Mouse (Mus musculus) forebrain, embryonic 13.5 days (tissue): ENCODE data around the gene Klf7. TPM values are rescaled to one million over a fixed set of nuclear protein-coding genes. Genes with fewer than 3 reads are reported as not detected.
A peak's percentile ranks its signal among the peaks of the same experiment; 100 is the strongest.

Experiments used
- ATAC-seq: fragments of 200-750 bp; cut with Nextera tagmentation; 2 replicates; pipeline ENCODE4 v1.8.0; 2017
- H3K27ac ChIP-seq: fragments of 300-500 bp; sonication (generic); 2 replicates; pipeline ENCODE4 v1.5.1; 2015; ENCODE audit warnings: inconsistent platforms, mild to moderate bottlenecking, moderate library complexity
- H3K27me3 ChIP-seq: fragments of 300-500 bp; sonication (generic); 2 replicates; pipeline ENCODE4 v1.6.1; 2015; ENCODE audit warnings: mild to moderate bottlenecking, inconsistent platforms
- H3K36me3 ChIP-seq: fragments of 300-500 bp; sonication (generic); 2 replicates; pipeline ENCODE4 v1.6.1; 2015; ENCODE audit warnings: mild to moderate bottlenecking, inconsistent platforms; ENCODE audit not compliant: poor library complexity, severe bottlenecking
- H3K4me1 ChIP-seq: fragments of 300-500 bp; sonication (generic); 2 replicates; pipeline ENCODE4 v1.6.1; 2015; ENCODE audit warnings: inconsistent platforms
- H3K4me2 ChIP-seq: fragments of 300-500 bp; sonication (generic); 2 replicates; pipeline ENCODE4 v1.6.1; 2015; ENCODE audit warnings: inconsistent platforms, mild to moderate bottlenecking, moderate library complexity
- H3K4me3 ChIP-seq: fragments of 300-500 bp; sonication (generic); 2 replicates; pipeline ENCODE4 v1.5.1; 2015; ENCODE audit warnings: mild to moderate bottlenecking, inconsistent platforms
- H3K9ac ChIP-seq: fragments of 300-500 bp; sonication (generic); 2 replicates; pipeline ENCODE4 v1.6.1; 2015; ENCODE audit warnings: mild to moderate bottlenecking, inconsistent platforms
- H3K9me3 ChIP-seq: fragments of 300-500 bp; sonication (generic); replicated peaks from 2 replicates; pipeline ENCODE4 v1.6.1; 2016; ENCODE audit warnings: inconsistent platforms
- WGBS: fragments of 180-500 bp; shearing (Covaris S2); methylation state at CpG from one replicate; pipeline ENCODE4 v1.1.7; 2015; 5-methylcytosine and 5-hydroxymethylcytosine counted together
- polyA plus RNA-seq: library from polyadenylated mRNA; unstranded; fragments of >200 nt; fragmentation: Nextera tagmentation; extraction: Ambion mirVana; gene quantifications from 2 replicates; pipeline ENCODE4 v1.2.1, GENCODE M21; 2015

Gene Klf7
- polyA plus RNA-seq, 1 experiment from 2014 or later = 66.4 TPM

DNA sequence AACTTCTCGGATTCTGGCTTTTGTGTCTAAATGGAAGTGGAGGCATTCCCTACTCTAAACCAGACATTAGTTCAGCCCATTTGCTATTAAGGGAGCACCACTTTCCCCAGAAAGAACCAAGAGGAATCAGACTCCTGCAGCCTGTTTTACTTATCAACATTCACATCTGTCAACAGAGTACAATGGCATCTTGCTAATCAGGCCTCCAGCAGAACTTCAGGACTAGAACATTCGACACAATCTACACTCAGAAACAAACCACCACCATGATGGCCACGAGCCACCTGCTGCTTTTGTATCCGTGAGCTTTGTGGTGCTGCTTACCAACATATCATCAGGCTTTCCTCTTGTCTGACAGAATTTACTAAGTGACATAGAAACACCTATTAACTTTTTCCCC lies 23.3 kb downstream of the Klf7 start:
- no peak for ATAC-seq
- WGBS = 66% methylated on average over 4 of the region's 4 CpGs
- no peak overlapping the region for H3K4me3 ChIP-seq

DNA sequence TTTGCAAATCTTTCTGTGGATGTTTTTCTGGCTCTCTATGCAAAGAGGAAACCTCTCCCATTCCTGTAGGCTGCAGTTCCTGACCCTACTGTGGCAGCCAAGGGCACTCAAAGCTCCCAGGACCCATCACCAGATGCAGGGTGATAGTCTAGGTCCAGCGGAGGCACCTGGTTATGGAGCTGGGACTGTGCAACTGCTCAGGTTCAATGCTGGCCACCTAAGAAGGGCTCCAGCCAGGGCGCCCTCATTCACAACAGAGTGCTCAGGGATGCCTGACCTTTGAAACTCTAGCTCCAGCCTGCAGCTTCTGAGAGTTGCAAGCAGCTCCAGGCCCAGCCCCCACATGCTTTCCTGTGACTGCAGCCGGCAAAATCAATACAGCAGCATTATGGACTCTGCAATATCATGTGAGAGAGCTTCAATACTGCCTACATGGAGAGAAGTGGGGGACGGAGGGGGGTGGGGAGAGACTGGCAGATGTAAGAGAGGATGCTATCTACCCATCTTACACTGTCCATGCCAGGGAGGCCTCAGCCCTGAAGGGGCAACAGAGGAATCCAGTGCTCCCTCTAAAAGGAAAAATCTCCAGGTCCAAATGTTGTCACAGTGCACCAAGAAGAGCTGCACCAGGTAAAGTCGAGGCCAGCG lies 24.3 kb downstream of the Klf7 start:
- Histone ChIP-seq H3K9ac (no peak overlapping the region), H3K27me3 (no peaks in the 10 kb centered on the region), H3K36me3 (0 out of 2 replicates have a peak, but pooled peaks cover 5% of the 10 kb centered on the region), H3K4me3 (no peak overlapping the region), H3K4me2 (no peak overlapping the region), H3K4me1 (peaks cover 32% of the 10 kb centered on the region), H3K27ac (no peak overlapping the region), H3K9me3 (no peaks in the 10 kb centered on the region)
- no peak for ATAC-seq
- 73% methylated on average over 6 of the region's 6 CpGs for WGBS

More for the DNA sequence above, 23.3 kb downstream of the Klf7 start:
- Histone ChIP-seq H3K9ac (no peak overlapping the region), H3K4me2 (no peak overlapping the region), H3K27ac (no peak overlapping the region), H3K4me1 (peaks cover 32% of the 10 kb centered on the region), H3K27me3 (no peaks in the 10 kb centered on the region), H3K9me3 (no peaks in the 10 kb centered on the region), H3K36me3 (peaks cover 11% of the 10 kb centered on the region)

DNA sequence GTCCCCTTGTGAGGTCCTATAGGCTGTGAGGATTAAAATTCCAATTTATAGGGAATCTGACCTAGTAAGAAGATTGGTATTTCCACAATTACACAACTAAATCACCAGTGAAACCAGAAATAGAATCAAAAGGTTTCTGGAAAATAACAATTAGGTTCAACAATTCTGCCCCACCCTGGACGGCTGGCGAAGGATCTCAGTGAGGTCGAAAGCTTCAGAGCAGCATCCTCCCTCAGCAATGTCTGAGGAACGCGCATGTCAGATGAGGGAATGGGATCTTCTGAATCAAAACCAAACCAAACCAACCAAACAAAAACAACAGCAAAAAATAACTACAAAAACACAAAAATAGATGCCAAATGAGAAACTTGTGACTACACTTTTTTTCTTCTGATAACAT lies 29.1 kb downstream of the Klf7 start:
- Histone ChIP-seq H3K27ac (no peak overlapping the region), H3K4me2 (no peak overlapping the region)
- 91% methylated on average over 5 of the region's 5 CpGs for WGBS

DNA sequence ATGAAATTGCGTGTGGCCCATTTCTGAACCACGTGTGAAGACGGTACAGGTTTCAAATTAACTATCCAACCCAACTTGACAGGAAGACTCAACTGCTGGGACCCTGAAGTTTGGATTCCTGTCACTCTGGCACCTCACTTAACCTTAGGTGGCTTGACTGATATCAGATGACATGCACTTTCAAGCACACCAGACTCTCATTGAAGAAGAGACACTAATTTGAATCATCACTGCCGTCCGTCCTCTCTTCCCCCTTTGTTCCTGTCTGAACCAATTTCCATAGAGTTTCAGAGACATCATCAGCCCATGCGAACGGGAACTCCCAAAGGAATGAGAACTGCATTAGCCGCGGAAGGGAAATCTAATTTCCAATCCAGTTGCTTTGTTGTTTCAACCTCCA lies 30.5 kb downstream of the Klf7 start:
- H3K4me2 ChIP-seq = no peak overlapping the region
- 84% methylated on average over 9 of the region's 9 CpGs for WGBS
- no peaks in the 10 kb centered on the region for H3K27me3 ChIP-seq
- no peaks in the 10 kb centered on the region for H3K36me3 ChIP-seq
- no peak for ATAC-seq
- no peaks in the 10 kb centered on the region for H3K9me3 ChIP-seq
- H3K9ac ChIP-seq = no peak overlapping the region
- no peak overlapping the region for H3K4me3 ChIP-seq
- no peak overlapping the region for H3K27ac ChIP-seq
- peaks cover 50% of the 10 kb centered on the region for H3K4me1 ChIP-seq

More for the DNA sequence above, 29.1 kb downstream of the Klf7 start:
- no peaks in the 10 kb centered on the region for H3K27me3 ChIP-seq
- peaks cover 47% of the 10 kb centered on the region for H3K4me1 ChIP-seq
- no peak overlapping the region for H3K4me3 ChIP-seq
- no peaks in the 10 kb centered on the region for H3K9me3 ChIP-seq
- no peaks in the 10 kb centered on the region for H3K36me3 ChIP-seq
- ATAC-seq = no peak
- no peak overlapping the region for H3K9ac ChIP-seq

DNA sequence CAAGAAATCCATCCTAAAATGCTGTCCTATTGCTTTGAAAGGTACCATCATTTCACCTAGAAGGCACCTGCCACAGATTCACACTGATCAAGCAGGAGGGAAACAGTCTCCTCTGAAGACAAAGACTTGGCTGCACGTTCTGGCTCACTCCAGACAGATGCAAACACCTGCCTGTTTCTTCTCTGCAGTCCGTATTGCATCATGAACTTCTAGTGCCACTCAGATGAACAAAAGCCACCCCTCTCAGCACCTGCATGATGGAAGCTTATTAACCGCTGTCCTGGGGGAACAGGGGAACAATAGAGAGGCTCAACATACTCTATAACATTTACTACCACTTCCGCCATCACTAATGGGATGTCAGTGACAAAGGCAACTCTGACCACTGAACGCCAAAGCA lies 31.5 kb downstream of the Klf7 start:
- no peak overlapping the region for H3K9ac ChIP-seq

DNA sequence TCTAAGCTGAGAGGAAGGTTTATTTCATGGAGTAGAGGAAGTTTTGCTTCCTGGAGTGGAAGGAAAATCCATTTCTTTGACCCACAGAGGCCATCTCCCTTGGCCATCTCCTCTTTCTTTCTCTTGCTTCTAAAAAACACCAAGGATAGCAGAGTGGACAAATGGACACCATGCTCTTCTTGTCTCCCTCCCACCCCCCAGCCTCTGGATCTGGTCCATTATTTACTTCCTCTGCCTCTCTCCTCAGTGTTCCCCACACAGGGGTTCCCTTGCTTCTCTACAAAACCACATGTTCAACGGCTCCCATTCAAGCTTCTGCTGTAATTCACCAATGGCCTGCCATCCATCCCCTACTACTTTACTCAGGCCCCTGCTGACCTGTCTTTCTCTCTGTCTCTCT lies 32.4 kb downstream of the Klf7 start:
- Histone ChIP-seq H3K4me3 (no peak overlapping the region), H3K9me3 (no peaks in the 10 kb centered on the region), H3K4me1 (peaks cover 58% of the 10 kb centered on the region), H3K4me2 (no peak overlapping the region), H3K9ac (no peak overlapping the region), H3K27ac (no peak overlapping the region), H3K27me3 (no peaks in the 10 kb centered on the region), H3K36me3 (no peaks in the 10 kb centered on the region)
- no peak for ATAC-seq
- 96% methylated on average over 1 of the region's 1 CpGs for WGBS

More for the DNA sequence above, 31.5 kb downstream of the Klf7 start:
- WGBS = 68% methylated on average over 5 of the region's 5 CpGs
- Histone ChIP-seq H3K36me3 (no peaks in the 10 kb centered on the region), H3K27me3 (no peaks in the 10 kb centered on the region), H3K4me1 (peaks cover 54% of the 10 kb centered on the region), H3K9me3 (no peaks in the 10 kb centered on the region), H3K27ac (no peak overlapping the region), H3K4me3 (no peak overlapping the region), H3K4me2 (no peak overlapping the region)
- no peak for ATAC-seq

DNA sequence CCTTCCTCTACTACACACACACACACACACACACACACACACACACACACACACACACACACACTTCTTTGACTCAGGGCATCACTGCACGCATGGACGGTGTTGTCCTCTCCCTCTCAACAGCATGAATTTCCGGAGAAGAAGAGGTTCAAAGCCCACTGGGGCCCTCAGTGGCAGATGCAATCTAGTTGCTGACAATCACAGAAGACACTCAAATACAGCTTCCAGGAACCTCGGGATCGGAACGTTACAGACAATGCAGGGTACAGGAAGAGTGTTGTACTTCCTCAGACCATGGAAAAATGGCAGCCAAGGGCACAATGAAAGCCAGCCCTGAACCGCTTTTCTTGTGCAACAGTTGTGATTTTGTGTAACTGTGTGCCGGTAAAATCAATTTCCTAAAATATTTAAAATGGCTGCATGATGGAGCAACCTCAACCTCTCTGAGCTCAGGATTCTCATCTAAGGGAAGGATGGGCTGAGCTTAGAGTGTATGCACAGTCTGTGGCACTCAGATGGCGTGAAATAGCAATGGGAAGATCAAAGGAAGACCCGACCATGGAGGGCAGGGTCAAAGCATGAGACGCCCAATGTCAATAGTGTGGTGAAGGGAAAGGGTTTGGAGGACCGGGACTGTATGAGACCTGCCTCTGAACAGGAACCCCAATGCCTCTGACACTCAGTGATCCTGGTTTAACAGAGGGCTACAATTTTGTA lies 33.3 kb downstream of the Klf7 start:
- no peak overlapping the region for H3K4me3 ChIP-seq
- no peaks in the 10 kb centered on the region for H3K36me3 ChIP-seq
- 71% methylated on average over 12 of the region's 12 CpGs for WGBS
- peaks cover 60% of the 10 kb centered on the region for H3K4me1 ChIP-seq
- peak overlapping the region; percentile 49 for H3K4me2 ChIP-seq
- no peaks in the 10 kb centered on the region for H3K27me3 ChIP-seq
- no peaks in the 10 kb centered on the region for H3K9me3 ChIP-seq
- no peak; the same call in 1 of the 2 replicates for ATAC-seq
- H3K9ac ChIP-seq = no peak overlapping the region
- peak overlapping the region; percentile 88 for H3K27ac ChIP-seq

DNA sequence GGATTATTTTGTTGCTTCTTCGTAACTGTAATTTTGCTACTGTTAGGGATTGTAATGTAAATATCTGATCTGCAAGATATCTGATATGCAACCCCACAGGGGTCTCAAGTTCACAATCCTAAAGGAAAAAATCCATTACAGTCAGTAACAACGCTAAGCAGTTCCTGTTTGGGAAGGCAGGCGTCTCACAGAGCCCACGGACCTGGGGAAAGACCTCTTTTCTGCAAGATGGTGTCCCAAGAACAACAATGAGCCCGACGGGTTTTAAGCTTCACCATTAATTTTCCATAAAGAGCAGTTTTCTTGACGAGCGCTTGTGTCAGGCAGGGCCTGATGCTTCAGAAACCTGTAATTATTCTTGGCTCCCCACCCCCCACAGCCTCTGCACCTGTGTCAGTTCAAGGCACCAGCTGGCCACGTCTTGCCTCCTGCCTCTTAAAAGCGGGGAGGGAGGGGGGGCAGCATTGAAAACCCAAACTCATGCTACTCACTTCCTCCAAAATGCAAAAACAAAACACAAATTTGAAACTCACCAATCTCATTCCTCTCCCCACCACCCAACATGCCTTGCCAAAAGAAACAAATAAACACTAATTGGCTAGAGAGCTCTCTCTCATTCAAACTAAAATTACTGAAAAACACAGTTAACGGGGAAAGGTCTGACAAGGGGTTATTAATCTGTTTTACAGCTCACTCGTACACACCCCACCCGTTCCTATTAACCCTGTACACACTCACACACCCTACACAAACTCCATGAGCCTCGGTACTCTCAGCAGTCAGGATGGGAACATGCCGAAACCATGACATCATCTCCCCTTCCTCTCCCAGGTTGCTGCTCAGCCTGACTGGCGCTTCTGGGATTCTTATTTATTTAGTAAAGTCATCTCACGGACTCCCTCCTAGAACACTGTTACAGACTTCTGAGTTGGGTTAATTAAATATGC lies 34.2 kb downstream of the Klf7 start:
- peak overlapping the region; percentile 49 for H3K4me2 ChIP-seq
- H3K4me3 ChIP-seq = no peak overlapping the region
- H3K36me3 ChIP-seq = no peaks in the 10 kb centered on the region
- 13% methylated on average over 17 of the region's 17 CpGs for WGBS
- peak overlapping the region; percentile 12; the same call in 1 of the 2 replicates for H3K9ac ChIP-seq
- peaks cover 62% of the 10 kb centered on the region for H3K4me1 ChIP-seq
- H3K27ac ChIP-seq = peak overlapping the region; percentile 88
- H3K9me3 ChIP-seq = no peaks in the 10 kb centered on the region
- no peaks in the 10 kb centered on the region for H3K27me3 ChIP-seq
- peak; percentile 94 for ATAC-seq

DNA sequence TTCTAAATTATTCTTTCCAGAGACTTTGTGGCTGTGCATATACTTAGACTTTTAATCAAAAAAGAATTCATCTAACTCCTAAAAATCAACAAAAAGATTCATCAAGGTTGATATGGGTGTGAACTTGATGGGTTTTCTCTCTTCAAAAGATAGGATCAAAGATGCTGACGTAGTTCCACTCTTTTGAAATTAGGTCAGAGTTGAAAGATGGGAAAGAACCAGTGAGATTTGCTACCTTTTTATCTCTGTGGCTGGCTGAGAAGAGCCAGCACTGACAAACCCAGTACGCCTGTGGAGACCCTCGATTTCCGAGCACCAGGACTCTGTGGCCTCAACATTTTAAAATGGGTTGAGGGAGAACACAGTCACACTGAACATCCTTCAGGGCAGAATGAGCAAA lies 36.2 kb downstream of the Klf7 start:
- H3K36me3 ChIP-seq = no peaks in the 10 kb centered on the region
- H3K27me3 ChIP-seq = no peaks in the 10 kb centered on the region
- WGBS = 95% methylated on average over 4 of the region's 4 CpGs
- no peak overlapping the region for H3K9ac ChIP-seq
- H3K4me1 ChIP-seq = peaks cover 66% of the 10 kb centered on the region
- H3K4me3 ChIP-seq = no peak overlapping the region
- no peak overlapping the region for H3K4me2 ChIP-seq
- no peak for ATAC-seq
- no peaks in the 10 kb centered on the region for H3K9me3 ChIP-seq
- no peak overlapping the region; the same call in 1 of the 2 replicates for H3K27ac ChIP-seq

DNA sequence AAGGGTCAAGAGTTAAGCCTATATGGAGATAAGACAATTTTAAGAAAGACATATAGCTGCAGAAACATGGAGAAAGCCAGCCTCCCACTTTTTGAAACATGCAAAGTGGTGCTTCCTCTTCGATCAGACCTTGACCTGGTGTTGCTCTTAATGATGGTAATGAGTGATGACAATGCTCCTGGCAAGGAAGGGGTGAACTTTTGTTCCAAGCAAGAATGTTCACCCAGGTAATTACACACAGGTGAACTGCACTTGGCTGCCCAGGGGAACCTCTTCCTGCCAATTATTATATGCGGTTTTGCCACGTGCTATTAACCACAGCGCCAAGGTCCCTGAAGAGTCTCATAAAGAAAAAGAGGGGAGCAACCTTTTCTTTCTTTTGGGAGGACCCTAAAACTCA lies 36.7 kb downstream of the Klf7 start:
- Histone ChIP-seq H3K36me3 (no peaks in the 10 kb centered on the region), H3K4me1 (peaks cover 64% of the 10 kb centered on the region), H3K9me3 (no peaks in the 10 kb centered on the region), H3K4me3 (no peak overlapping the region), H3K27me3 (no peaks in the 10 kb centered on the region), H3K27ac (no peak overlapping the region), H3K9ac (no peak overlapping the region), H3K4me2 (no peak overlapping the region)
- ATAC-seq = no peak
- WGBS = 90% methylated on average over 4 of the region's 4 CpGs

DNA sequence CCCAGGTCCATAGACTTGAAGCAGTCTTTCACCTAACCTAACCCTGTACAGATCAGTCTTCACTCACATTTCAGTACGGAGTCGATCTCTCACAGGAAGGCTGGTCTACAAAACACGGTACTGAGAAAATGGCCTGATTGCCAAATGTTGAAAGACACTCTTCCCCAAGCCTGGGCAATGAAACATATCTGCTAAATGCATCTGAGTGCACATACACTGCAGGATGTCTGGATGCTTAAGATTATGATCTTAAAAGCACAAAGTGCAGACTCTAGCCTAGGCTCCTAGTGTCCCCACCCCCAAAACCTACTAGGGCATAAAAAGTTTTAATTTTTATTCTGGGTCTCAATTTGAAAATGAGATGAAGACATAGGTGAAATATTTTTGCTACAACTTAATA lies 37.4 kb downstream of the Klf7 start:
- Histone ChIP-seq H3K4me3 (no peak overlapping the region), H3K9me3 (no peaks in the 10 kb centered on the region), H3K36me3 (no peaks in the 10 kb centered on the region), H3K4me1 (peaks cover 57% of the 10 kb centered on the region), H3K4me2 (no peak overlapping the region), H3K27me3 (no peaks in the 10 kb centered on the region), H3K9ac (no peak overlapping the region), H3K27ac (no peak overlapping the region)
- 94% methylated on average over 3 of the region's 3 CpGs for WGBS
- ATAC-seq = no peak

DNA sequence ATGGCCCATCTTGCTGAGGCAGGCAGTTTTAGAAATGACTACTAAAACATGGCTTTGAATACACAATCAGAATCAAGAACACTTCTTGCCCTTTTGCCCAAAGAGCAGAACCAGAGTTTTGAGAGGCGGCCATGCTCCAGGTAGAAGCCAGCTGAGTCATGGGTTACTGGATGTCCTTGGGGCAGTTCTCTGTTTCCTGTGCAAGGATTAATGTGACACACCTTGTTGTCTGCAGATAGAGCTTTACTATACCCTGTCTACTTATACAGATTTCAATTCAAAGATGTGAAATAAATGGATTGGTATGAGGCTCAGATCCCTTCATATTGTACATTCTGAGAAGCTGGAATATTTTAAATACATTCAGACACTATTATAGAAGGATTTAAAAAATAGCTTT lies 40.3 kb downstream of the Klf7 start:
- Histone ChIP-seq H3K36me3 (peaks cover 24% of the 10 kb centered on the region), H3K9me3 (no peaks in the 10 kb centered on the region), H3K4me2 (no peak overlapping the region), H3K4me3 (no peak overlapping the region), H3K4me1 (peaks cover 48% of the 10 kb centered on the region), H3K9ac (no peak overlapping the region), H3K27me3 (no peaks in the 10 kb centered on the region), H3K27ac (no peak overlapping the region)
- no peak for ATAC-seq
- 92% methylated on average over 1 of the region's 1 CpGs for WGBS
